Mouse (Mus musculus) lung, postnatal 4 days (tissue): ENCODE data around the gene Spink4.

Experiments used
- DNase-seq, 2 experiments: peaks; one replicate each; pipeline ENCODE4 v3.0.0; 2021

The Spink4 gene

GRCm38 (mm10) chr4:40919785-40920184, at the start of gene Spink4:
Spink4 (plus strand) TSS chr4:40920052.
- no peak for DNase-seq

GRCm38 (mm10) chr4:40870206-40870605, 49.6 kb upstream of the Spink4 start:
- peak; percentile 62 to 87 for DNase-seq

GRCm38 (mm10) chr4:40872129-40872528, 47.7 kb upstream of the Spink4 start:
- DNase-seq, result no peak

GRCm38 (mm10) chr4:40873320-40873719, 46.5 kb upstream of the Spink4 start:
- no peak for DNase-seq

GRCm38 (mm10) chr4:40874151-40874600, 45.7 kb upstream of the Spink4 start:
- peak in 1 of 2 experiments; percentile 57 for DNase-seq

GRCm38 (mm10) chr4:40874794-40875552, 44.9 kb upstream of the Spink4 start:
- DNase-seq, result no peak

GRCm38 (mm10) chr4:40875842-40876241, 44.0 kb upstream of the Spink4 start:
- peak in 1 of 2 experiments; percentile 39 for DNase-seq

GRCm38 (mm10) chr4:40876814-40877371, 43.0 kb upstream of the Spink4 start:
- peak; percentile 68 to 91 for DNase-seq

GRCm38 (mm10) chr4:40877528-40877927, 42.3 kb upstream of the Spink4 start:
- no peak for DNase-seq

- DNase-seq, result no peak
Measured at GRCm38 (mm10) chr4:40883200-40883599, 36.7 kb upstream of the Spink4 start.

- DNase-seq, result peak in 1 of 2 experiments; percentile 34
Measured at GRCm38 (mm10) chr4:40884282-40885165, 35.3 kb upstream of the Spink4 start.

- DNase-seq, result no peak
Measured at GRCm38 (mm10) chr4:40885166-40885525, 34.7 kb upstream of the Spink4 start.

- DNase-seq, result no peak
Measured at GRCm38 (mm10) chr4:40885883-40886282, 34.0 kb upstream of the Spink4 start.

GRCm38 (mm10) chr4:40888839-40889238, 31.0 kb upstream of the Spink4 start:
- no peak for DNase-seq

- no peak for DNase-seq
Measured at GRCm38 (mm10) chr4:40889252-40889651, 30.6 kb upstream of the Spink4 start.

GRCm38 (mm10) chr4:40889983-40890382, 29.9 kb upstream of the Spink4 start:
- no peak for DNase-seq

- DNase-seq, result no peak
Measured at GRCm38 (mm10) chr4:40891206-40891605, 28.6 kb upstream of the Spink4 start.

- no peak for DNase-seq
Measured at GRCm38 (mm10) chr4:40895118-40895517, 24.7 kb upstream of the Spink4 start.

GRCm38 (mm10) chr4:40895646-40896045, 24.2 kb upstream of the Spink4 start:
- no peak for DNase-seq

GRCm38 (mm10) chr4:40898476-40899044, 21.3 kb upstream of the Spink4 start:
- DNase-seq, result no peak

- no peak for DNase-seq
Measured at GRCm38 (mm10) chr4:40899264-40899663, 20.6 kb upstream of the Spink4 start.

GRCm38 (mm10) chr4:40900071-40900470, 19.8 kb upstream of the Spink4 start:
- DNase-seq, result no peak

- DNase-seq, result no peak
Measured at GRCm38 (mm10) chr4:40900612-40901011, 19.2 kb upstream of the Spink4 start.
